Mouse (Mus musculus): ENCODE results near the gene Rhof. TPM values are rescaled to one million over a fixed set of nuclear protein-coding genes. Genes with fewer than 3 reads are reported as not detected.

Rhof gene
- polyA plus RNA-seq, 1 experiment from 2014 or later: 18.7 TPM

GRCm38 (mm10) chr5:123086501-123086900 lies 46.0 kb downstream of the Rhof start:
- no peak for ATAC-seq
- H3K36me3 ChIP-seq (ENCODE audit: control insufficient read depth, insufficient read depth): no peaks in the 10 kb centered on the region
- H3K9ac ChIP-seq (replicated peaks; ENCODE audit: low read depth, low read length): no peak overlapping the region
- H3K4me3 ChIP-seq (replicated peaks; ENCODE audit: low read length): no peak overlapping the region
- 86% methylated on average over 2 of the region's 2 CpGs for WGBS
- H3K4me1 ChIP-seq (replicated peaks; ENCODE audit: control insufficient read depth, insufficient read depth, low read length): no peaks in the 10 kb centered on the region
- no peak overlapping the region for H3K27ac ChIP-seq (ENCODE audit: low read length)
- no peaks in the 10 kb centered on the region for H3K9me3 ChIP-seq (ENCODE audit: control insufficient read depth, low read length)
- no peaks in the 10 kb centered on the region for H3K27me3 ChIP-seq (replicated peaks; ENCODE audit: control insufficient read depth, insufficient read depth, low read length)
- H3K4me2 ChIP-seq (ENCODE audit: low read length): no peak overlapping the region

DNA sequence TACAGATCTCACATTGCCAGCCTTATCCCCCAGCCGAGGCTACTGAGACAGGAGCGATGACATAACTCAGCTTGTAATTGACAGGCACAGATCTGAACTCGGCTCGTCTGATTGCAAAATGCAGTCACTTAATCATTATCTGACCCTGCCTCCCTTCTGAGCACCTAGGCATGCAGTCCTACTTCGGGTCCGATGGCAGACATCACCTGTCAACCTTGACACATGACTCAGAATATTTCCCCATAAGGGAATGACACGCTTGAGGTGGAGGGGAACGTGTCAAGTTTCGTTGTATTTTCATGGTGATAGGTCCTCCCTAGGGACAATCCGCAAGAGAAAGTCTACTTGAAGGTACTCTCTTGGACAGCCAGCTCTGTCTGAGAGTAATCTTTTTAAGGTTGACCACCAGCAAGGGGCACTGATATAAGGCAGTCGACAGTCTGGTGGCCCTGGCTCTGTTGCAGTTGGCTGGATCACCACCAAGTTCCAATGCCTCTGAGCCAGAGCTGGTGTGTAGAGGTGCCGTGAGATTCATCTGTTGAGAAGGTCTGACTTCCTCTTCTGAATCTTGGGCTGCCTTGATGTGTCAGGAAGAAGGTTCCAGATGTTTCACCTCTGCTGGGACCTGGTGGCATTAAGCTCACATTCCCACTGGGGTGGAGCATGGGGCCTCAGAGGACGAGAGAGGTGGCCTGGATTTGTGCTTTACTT lies 49.0 kb downstream of the Rhof start:
- Histone ChIP-seq H3K4me3 (replicated peaks; ENCODE audit: low read length) (no peak overlapping the region), H3K36me3 (ENCODE audit: control insufficient read depth, insufficient read depth) (no peaks in the 10 kb centered on the region), H3K27me3 (replicated peaks; ENCODE audit: control insufficient read depth, insufficient read depth, low read length) (no peaks in the 10 kb centered on the region), H3K27ac (ENCODE audit: low read length) (no peak overlapping the region), H3K4me2 (ENCODE audit: low read length) (no peak overlapping the region), H3K9me3 (ENCODE audit: control insufficient read depth, low read length) (peaks cover 3% of the 10 kb centered on the region), H3K4me1 (replicated peaks; ENCODE audit: control insufficient read depth, insufficient read depth, low read length) (0 out of 2 replicates have a peak, but pooled peaks cover 4% of the 10 kb centered on the region), H3K9ac (replicated peaks; ENCODE audit: low read depth, low read length) (no peak overlapping the region)
- no peak for ATAC-seq
- 79% methylated on average over 13 of the region's 13 CpGs for WGBS

DNA sequence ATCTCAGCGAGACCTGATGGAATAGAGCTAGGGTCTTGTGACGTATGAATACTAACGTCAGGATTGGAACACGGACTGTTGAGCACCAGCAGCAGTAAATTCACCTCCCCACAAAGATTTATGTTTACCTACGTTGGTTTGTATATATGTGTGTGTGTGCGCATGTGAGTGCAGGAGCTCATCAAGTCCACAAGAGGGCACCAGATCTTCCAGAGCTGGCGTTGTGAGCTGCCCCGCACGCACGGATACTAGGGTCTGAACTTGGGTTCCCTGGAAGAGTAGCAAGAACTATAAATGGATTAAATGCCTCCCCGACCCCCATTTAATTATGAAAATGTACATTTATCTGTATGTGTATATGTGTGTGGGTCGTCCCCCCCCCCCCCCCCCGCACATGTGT lies 52.0 kb downstream of the Rhof start:
- Histone ChIP-seq H3K4me2 (ENCODE audit: low read length) (no peak overlapping the region), H3K27me3 (replicated peaks; ENCODE audit: control insufficient read depth, insufficient read depth, low read length) (no peaks in the 10 kb centered on the region), H3K4me1 (replicated peaks; ENCODE audit: control insufficient read depth, insufficient read depth, low read length) (peaks cover 21% of the 10 kb centered on the region), H3K4me3 (replicated peaks; ENCODE audit: low read length) (no peak overlapping the region), H3K27ac (ENCODE audit: low read length) (no peak overlapping the region), H3K9me3 (ENCODE audit: control insufficient read depth, low read length) (peaks cover 3% of the 10 kb centered on the region), H3K36me3 (ENCODE audit: control insufficient read depth, insufficient read depth) (no peaks in the 10 kb centered on the region), H3K9ac (replicated peaks; ENCODE audit: low read depth, low read length) (no peak overlapping the region)
- 96% methylated on average over 12 of the region's 13 CpGs for WGBS
- ATAC-seq: no peak

GRCm38 (mm10) chr5:123080041-123080440 lies 52.5 kb downstream of the Rhof start:
- Histone ChIP-seq H3K27me3 (replicated peaks; ENCODE audit: control insufficient read depth, insufficient read depth, low read length) (no peaks in the 10 kb centered on the region), H3K27ac (ENCODE audit: low read length) (no peak overlapping the region), H3K4me3 (replicated peaks; ENCODE audit: low read length) (no peak overlapping the region), H3K9me3 (ENCODE audit: control insufficient read depth, low read length) (peaks cover 3% of the 10 kb centered on the region), H3K4me1 (replicated peaks; ENCODE audit: control insufficient read depth, insufficient read depth, low read length) (peaks cover 23% of the 10 kb centered on the region), H3K36me3 (ENCODE audit: control insufficient read depth, insufficient read depth) (no peaks in the 10 kb centered on the region), H3K9ac (replicated peaks; ENCODE audit: low read depth, low read length) (no peak overlapping the region), H3K4me2 (ENCODE audit: low read length) (no peak overlapping the region)
- no peak for ATAC-seq
- 84% methylated on average over 8 of the region's 8 CpGs for WGBS

DNA sequence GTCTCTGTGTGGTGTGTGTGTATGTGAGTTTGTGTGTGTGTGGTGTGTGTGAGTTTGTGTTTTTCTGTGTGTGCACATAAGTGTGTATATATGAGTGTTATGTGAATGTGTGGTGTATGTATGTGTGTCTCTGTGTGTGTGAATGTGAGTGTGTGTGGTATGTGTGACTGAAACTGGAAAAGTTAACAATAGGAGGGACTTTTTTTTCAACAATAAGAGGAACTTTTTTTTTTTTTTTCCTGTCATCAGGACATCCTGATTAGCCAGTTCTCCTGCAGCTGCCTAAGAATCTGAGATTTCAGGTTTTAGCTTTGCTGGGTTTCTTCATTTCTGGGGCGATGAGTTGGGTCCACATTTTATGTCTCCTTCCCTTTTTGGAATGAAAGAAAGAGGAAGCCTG lies 52.9 kb downstream of the Rhof start:
- no peaks in the 10 kb centered on the region for H3K27me3 ChIP-seq (replicated peaks; ENCODE audit: control insufficient read depth, insufficient read depth, low read length)
- H3K27ac ChIP-seq (ENCODE audit: low read length): no peak overlapping the region
- peaks cover 3% of the 10 kb centered on the region for H3K9me3 ChIP-seq (ENCODE audit: control insufficient read depth, low read length)
- H3K36me3 ChIP-seq (ENCODE audit: control insufficient read depth, insufficient read depth): no peaks in the 10 kb centered on the region
- no peak for ATAC-seq
- no peak overlapping the region for H3K4me2 ChIP-seq (ENCODE audit: low read length)
- H3K9ac ChIP-seq (replicated peaks; ENCODE audit: low read depth, low read length): no peak overlapping the region
- H3K4me1 ChIP-seq (replicated peaks; ENCODE audit: control insufficient read depth, insufficient read depth, low read length): peaks cover 23% of the 10 kb centered on the region
- H3K4me3 ChIP-seq (replicated peaks; ENCODE audit: low read length): no peak overlapping the region
- WGBS: 100% methylated on average over 1 of the region's 1 CpGs

GRCm38 (mm10) chr5:123076419-123077281 lies 55.8 kb downstream of the Rhof start:
- Histone ChIP-seq H3K4me1 (replicated peaks; ENCODE audit: control insufficient read depth, insufficient read depth, low read length) (peaks cover 23% of the 10 kb centered on the region), H3K36me3 (ENCODE audit: control insufficient read depth, insufficient read depth) (no peaks in the 10 kb centered on the region), H3K27me3 (replicated peaks; ENCODE audit: control insufficient read depth, insufficient read depth, low read length) (no peaks in the 10 kb centered on the region), H3K9ac (replicated peaks; ENCODE audit: low read depth, low read length) (peak overlapping the region; percentile 83), H3K9me3 (ENCODE audit: control insufficient read depth, low read length) (peaks cover 3% of the 10 kb centered on the region), H3K27ac (ENCODE audit: low read length) (no peak overlapping the region; the same call in 1 of the 2 replicates), H3K4me2 (ENCODE audit: low read length) (peak overlapping the region; percentile 97), H3K4me3 (replicated peaks; ENCODE audit: low read length) (peak overlapping the region; percentile 90)
- 4% methylated on average over 34 of the region's 35 CpGs for WGBS
- ATAC-seq: peak; percentile 81

- Histone ChIP-seq H3K9ac (replicated peaks; ENCODE audit: low read depth, low read length) (peak overlapping the region; percentile 83), H3K4me3 (replicated peaks; ENCODE audit: low read length) (peak overlapping the region; percentile 90), H3K27me3 (replicated peaks; ENCODE audit: control insufficient read depth, insufficient read depth, low read length) (no peaks in the 10 kb centered on the region), H3K4me2 (ENCODE audit: low read length) (peak overlapping the region; percentile 97), H3K27ac (ENCODE audit: low read length) (peak overlapping the region; percentile 65), H3K4me1 (replicated peaks; ENCODE audit: control insufficient read depth, insufficient read depth, low read length) (peaks cover 23% of the 10 kb centered on the region), H3K36me3 (ENCODE audit: control insufficient read depth, insufficient read depth) (no peaks in the 10 kb centered on the region), H3K9me3 (ENCODE audit: control insufficient read depth, low read length) (peaks cover 3% of the 10 kb centered on the region)
- WGBS: 6% methylated on average over 45 of the region's 45 CpGs
- peak; percentile 97 for ATAC-seq
Measured at GRCm38 (mm10) chr5:123075576-123076418, 56.7 kb downstream of the Rhof start.

DNA sequence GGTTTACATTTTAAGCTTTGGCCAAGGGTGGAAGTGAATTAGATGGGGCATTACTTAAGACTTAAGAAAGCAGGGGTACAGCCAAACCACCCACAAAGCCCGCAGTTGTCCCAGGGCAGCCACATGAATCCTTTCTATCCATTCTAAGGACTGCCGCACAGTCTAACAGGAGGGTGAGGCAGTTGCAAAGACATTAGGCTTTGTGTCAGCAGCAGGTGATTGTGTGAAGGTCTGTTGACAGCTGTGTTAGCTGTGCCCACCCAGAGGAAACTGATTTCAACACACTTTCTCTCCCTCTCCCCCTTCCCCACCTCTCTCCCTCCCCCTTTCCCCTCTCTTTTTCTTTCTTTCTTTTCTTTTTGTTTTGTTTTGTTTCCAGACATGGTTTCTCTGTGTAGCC lies 63.8 kb downstream of the Rhof start:
- no peak for ATAC-seq
- Histone ChIP-seq H3K27me3 (replicated peaks; ENCODE audit: control insufficient read depth, insufficient read depth, low read length) (no peaks in the 10 kb centered on the region), H3K9ac (replicated peaks; ENCODE audit: low read depth, low read length) (no peak overlapping the region), H3K4me3 (replicated peaks; ENCODE audit: low read length) (no peak overlapping the region), H3K4me1 (replicated peaks; ENCODE audit: control insufficient read depth, insufficient read depth, low read length) (no peaks in the 10 kb centered on the region), H3K4me2 (ENCODE audit: low read length) (no peak overlapping the region), H3K9me3 (ENCODE audit: control insufficient read depth, low read length) (no peaks in the 10 kb centered on the region), H3K36me3 (ENCODE audit: control insufficient read depth, insufficient read depth) (no peaks in the 10 kb centered on the region), H3K27ac (ENCODE audit: low read length) (no peak overlapping the region)
- 91% methylated on average over 2 of the region's 2 CpGs for WGBS

DNA sequence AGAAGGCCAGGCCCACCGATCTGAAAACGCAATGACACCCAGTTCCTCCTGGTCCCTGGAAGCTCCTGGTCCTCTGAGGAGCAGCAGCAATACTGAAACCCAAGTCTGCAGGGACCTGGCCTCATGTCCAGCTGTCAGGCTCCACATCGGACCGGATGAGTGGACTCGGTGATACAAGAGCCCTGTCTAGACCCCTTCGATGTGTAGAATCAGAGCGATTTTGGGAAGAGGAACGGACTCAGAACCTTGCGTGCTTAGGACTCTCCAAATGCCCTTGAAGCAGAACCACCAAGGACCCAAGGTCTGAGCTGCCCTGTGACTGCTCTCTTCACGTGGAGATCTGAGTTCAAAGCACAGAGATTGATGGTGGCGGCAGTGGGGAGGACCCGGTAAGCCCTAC lies 64.4 kb downstream of the Rhof start, which contains the start of gene Tmem120b:
Gene Tmem120b, plus strand, starts transcription at position 301 of the 400 bp plus-strand sequence.
- H3K27ac ChIP-seq (ENCODE audit: low read length): no peak within 1 kb of the TSS
- no peak within 1 kb of the TSS for H3K9ac ChIP-seq (replicated peaks; ENCODE audit: low read depth, low read length)
- H3K27me3 ChIP-seq (replicated peaks; ENCODE audit: control insufficient read depth, insufficient read depth, low read length): no peaks in the 10 kb centered on the region
- H3K4me1 ChIP-seq (replicated peaks; ENCODE audit: control insufficient read depth, insufficient read depth, low read length): no peaks in the 10 kb centered on the region
- no peak within 1 kb of the TSS for H3K4me3 ChIP-seq (replicated peaks; ENCODE audit: low read length)
- 89% methylated on average over 12 of the region's 12 CpGs for WGBS
- no peak for ATAC-seq
- no peaks in the 10 kb centered on the region for H3K9me3 ChIP-seq (ENCODE audit: control insufficient read depth, low read length)
- H3K36me3 ChIP-seq (ENCODE audit: control insufficient read depth, insufficient read depth): no peaks in the 10 kb centered on the region
- H3K4me2 ChIP-seq (ENCODE audit: low read length): no peak within 1 kb of the TSS
